24 mouse cellular contexts compared by ENCODE assay signal in the genomic region with DNA sequence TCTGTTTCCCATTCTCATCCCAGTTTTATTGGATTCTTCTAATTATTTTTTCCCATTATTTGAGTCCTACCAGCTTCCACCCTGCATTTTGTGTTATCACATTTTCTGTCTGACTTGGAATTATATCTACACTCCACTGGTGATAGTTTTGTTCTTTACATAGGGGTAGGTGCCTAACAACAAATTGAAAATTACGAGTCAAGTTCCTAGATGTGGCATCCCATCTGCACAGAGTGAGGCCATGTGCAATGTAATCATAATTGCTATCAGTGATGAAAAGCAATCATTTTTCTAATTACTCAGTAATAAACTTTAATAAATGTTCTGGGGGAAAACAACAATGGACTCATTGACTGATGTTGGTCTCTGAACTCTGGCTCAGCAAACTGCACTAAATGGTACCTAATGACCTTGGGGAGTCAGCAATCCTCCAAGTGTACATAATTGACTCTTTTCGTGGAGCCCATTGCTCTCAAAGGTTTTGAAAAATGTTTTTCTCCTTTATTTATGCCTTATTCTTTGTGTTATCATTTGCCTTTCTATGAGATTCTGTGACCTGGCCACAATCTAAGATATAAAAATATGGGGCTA.
DNase-seq lines count a peak whose midpoint lies in the region; ATAC-seq lines count a peak whose summit lies in the region.
"Had no signal": no experiment of that assay in that cellular context is flagged by ENCODE, and none has a peak within 500 bp of the region (broad histone marks: within the 10 kb centered on the region; RNA-seq: fewer than 3 reads in every experiment).

No protein-coding gene starts in this region.

- 61% methylated on average over 2 of the region's 2 CpGs for WGBS in hindbrain, embryonic 14.5 days
- 84% methylated on average over 2 of the region's 2 CpGs for WGBS in hindbrain, embryonic 10.5 days
- 50% methylated on average over 2 of the region's 2 CpGs for WGBS in neural tube, embryonic 13.5 days
- WGBS in limb, embryonic 12.5 days, result 42% methylated on average over 2 of the region's 2 CpGs
- 44% methylated on average over 2 of the region's 2 CpGs for WGBS in neural tube, embryonic 15.5 days
- 84% methylated on average over 2 of the region's 2 CpGs for WGBS in midbrain, embryonic 11.5 days

- no peak overlapping the region for H3K4me2 ChIP-seq in hindbrain, embryonic 14.5 days (replicated peaks)
- no peak overlapping the region for H3K4me2 ChIP-seq in neural tube, embryonic 13.5 days
- no peak overlapping the region for H3K4me2 ChIP-seq in limb, embryonic 12.5 days
- H3K4me2 ChIP-seq in neural tube, embryonic 15.5 days, result no peak overlapping the region
- no peak overlapping the region for H3K4me2 ChIP-seq in midbrain, embryonic 11.5 days
- H3K4me2 ChIP-seq: embryonic facial prominence, embryonic 13.5 days; embryonic facial prominence, embryonic 15.5 days; forebrain, embryonic 12.5 days had no signal

- no peak overlapping the region for H3K4me3 ChIP-seq in hindbrain, embryonic 14.5 days (replicated peaks; ENCODE audit: low read length)
- H3K4me3 ChIP-seq in hindbrain, embryonic 10.5 days, result no peak overlapping the region
- no peak overlapping the region for H3K4me3 ChIP-seq in neural tube, embryonic 13.5 days
- no peak overlapping the region for H3K4me3 ChIP-seq in limb, embryonic 12.5 days (replicated peaks)
- no peak overlapping the region for H3K4me3 ChIP-seq in neural tube, embryonic 15.5 days (replicated peaks)
- H3K4me3 ChIP-seq in midbrain, embryonic 11.5 days (ENCODE audit: low read depth, low read length), result no peak overlapping the region
- H3K4me3 ChIP-seq: embryonic facial prominence, embryonic 13.5 days; embryonic facial prominence, embryonic 15.5 days; erythroblast, embryonic 14.5 days; forebrain, embryonic 10.5 days; forebrain, embryonic 12.5 days had no signal

- peak; percentile 53; the same call in 1 of the 2 replicates for ATAC-seq in hindbrain, embryonic 14.5 days (ENCODE audit: low FRiP score)
- peak; percentile 67; the same call in 1 of the 2 replicates for ATAC-seq in neural tube, embryonic 13.5 days (ENCODE audit: low read depth)
- no peak for ATAC-seq in limb, embryonic 12.5 days (ENCODE audit: insufficient number of reproducible peaks, insufficient read depth, low FRiP score, low TSS enrichment, low read depth)
- peak; percentile 59; the same call in 1 of the 2 replicates for ATAC-seq in neural tube, embryonic 15.5 days (ENCODE audit: low FRiP score)
- ATAC-seq in midbrain, embryonic 11.5 days (ENCODE audit: low FRiP score), result no peak
- ATAC-seq: forebrain, embryonic 14.5 days had no signal

- H3K9me3 ChIP-seq in hindbrain, embryonic 14.5 days (ENCODE audit: control insufficient read depth, low read length), result no peaks in the 10 kb centered on the region
- no peaks in the 10 kb centered on the region for H3K9me3 ChIP-seq in hindbrain, embryonic 10.5 days
- H3K9me3 ChIP-seq in neural tube, embryonic 13.5 days, result no peaks in the 10 kb centered on the region
- H3K9me3 ChIP-seq in limb, embryonic 12.5 days, result no peaks in the 10 kb centered on the region
- H3K9me3 ChIP-seq in neural tube, embryonic 15.5 days (replicated peaks), result no peaks in the 10 kb centered on the region
- no peaks in the 10 kb centered on the region for H3K9me3 ChIP-seq in midbrain, embryonic 11.5 days (ENCODE audit: control insufficient read depth, low read length)
- H3K9me3 ChIP-seq: embryonic facial prominence, embryonic 13.5 days; embryonic facial prominence, embryonic 15.5 days; forebrain, embryonic 10.5 days; forebrain, embryonic 12.5 days had no signal

- no peak for DNase-seq in hindbrain, embryonic 14.5 days (ENCODE audit: low spot score)
- DNase-seq in hindbrain, embryonic 10.5 days (ENCODE audit: low spot score), result no peak
- DNase-seq in neural tube, embryonic 10.5 days (ENCODE audit: extremely low spot score, low spot score), result no peak
- no peak for DNase-seq in midbrain, embryonic 11.5 days (ENCODE audit: low spot score, missing footprints)
- DNase-seq in layer of hippocampus, adult 18-20 months (ENCODE audit: low spot score in 2 of 2), result no peak
- DNase-seq: adrenal gland, adult 2 months; adrenal gland, postnatal 10 days; adrenal gland, postnatal 25 days; cerebellum, adult 11 months; cerebellum, adult 18-20 months; cerebellum, adult 8-10 months; cerebellum, adult 9-11 months; cerebellum, postnatal 14 days; cerebellum, postnatal 36 days; embryo, embryonic 11 days had no signal

- H3K27ac ChIP-seq in hindbrain, embryonic 14.5 days, result no peak overlapping the region
- no peak overlapping the region for H3K27ac ChIP-seq in hindbrain, embryonic 10.5 days
- H3K27ac ChIP-seq in neural tube, embryonic 13.5 days (replicated peaks), result no peak overlapping the region
- H3K27ac ChIP-seq in limb, embryonic 12.5 days, result 0 out of 2 replicates have a peak overlapping the region, but pooled peaks have one; percentile 7
- H3K27ac ChIP-seq in neural tube, embryonic 15.5 days (replicated peaks), result no peak overlapping the region
- H3K27ac ChIP-seq in midbrain, embryonic 11.5 days (ENCODE audit: low read depth, low read length), result no peak overlapping the region
- H3K27ac ChIP-seq: embryonic facial prominence, embryonic 13.5 days; embryonic facial prominence, embryonic 15.5 days; forebrain, embryonic 10.5 days; forebrain, embryonic 12.5 days had no signal

- no peaks in the 10 kb centered on the region for H3K27me3 ChIP-seq in hindbrain, embryonic 14.5 days (ENCODE audit: control insufficient read depth, insufficient read depth, low read length)
- no peaks in the 10 kb centered on the region for H3K27me3 ChIP-seq in hindbrain, embryonic 10.5 days (ENCODE audit: insufficient read depth, poor library complexity, severe bottlenecking)
- no peaks in the 10 kb centered on the region for H3K27me3 ChIP-seq in neural tube, embryonic 13.5 days
- no peaks in the 10 kb centered on the region for H3K27me3 ChIP-seq in limb, embryonic 12.5 days
- H3K27me3 ChIP-seq in neural tube, embryonic 15.5 days (replicated peaks), result no peaks in the 10 kb centered on the region
- no peaks in the 10 kb centered on the region for H3K27me3 ChIP-seq in midbrain, embryonic 11.5 days (ENCODE audit: control insufficient read depth, insufficient read depth, low read length)
- H3K27me3 ChIP-seq: embryonic facial prominence, embryonic 13.5 days; embryonic facial prominence, embryonic 15.5 days; forebrain, embryonic 12.5 days had no signal

- H3K4me1 ChIP-seq in hindbrain, embryonic 14.5 days (replicated peaks; ENCODE audit: control insufficient read depth, insufficient read depth, low read length), result no peaks in the 10 kb centered on the region
- no peaks in the 10 kb centered on the region for H3K4me1 ChIP-seq in hindbrain, embryonic 10.5 days (replicated peaks)
- H3K4me1 ChIP-seq in neural tube, embryonic 13.5 days (replicated peaks), result no peaks in the 10 kb centered on the region
- H3K4me1 ChIP-seq in limb, embryonic 12.5 days (replicated peaks), result peaks cover 7% of the 10 kb centered on the region; the same call in 1 of the 2 replicates
- no peaks in the 10 kb centered on the region for H3K4me1 ChIP-seq in neural tube, embryonic 15.5 days
- H3K4me1 ChIP-seq in midbrain, embryonic 11.5 days (ENCODE audit: control insufficient read depth, insufficient read depth, low read length), result no peaks in the 10 kb centered on the region
- H3K4me1 ChIP-seq: embryonic facial prominence, embryonic 13.5 days; embryonic facial prominence, embryonic 15.5 days; forebrain, embryonic 10.5 days; forebrain, embryonic 12.5 days had no signal

- H3K36me3 ChIP-seq in hindbrain, embryonic 14.5 days (replicated peaks; ENCODE audit: control insufficient read depth, insufficient read depth), result no peaks in the 10 kb centered on the region
- H3K36me3 ChIP-seq in hindbrain, embryonic 10.5 days, result no peaks in the 10 kb centered on the region
- no peaks in the 10 kb centered on the region for H3K36me3 ChIP-seq in neural tube, embryonic 13.5 days
- H3K36me3 ChIP-seq in limb, embryonic 12.5 days, result no peaks in the 10 kb centered on the region
- no peaks in the 10 kb centered on the region for H3K36me3 ChIP-seq in neural tube, embryonic 15.5 days
- no peaks in the 10 kb centered on the region for H3K36me3 ChIP-seq in midbrain, embryonic 11.5 days (ENCODE audit: control insufficient read depth, insufficient read depth, low read length)
- H3K36me3 ChIP-seq: embryonic facial prominence, embryonic 13.5 days; embryonic facial prominence, embryonic 15.5 days; forebrain, embryonic 10.5 days; forebrain, embryonic 12.5 days had no signal

- H3K9ac ChIP-seq in hindbrain, embryonic 14.5 days, result no peak overlapping the region
- H3K9ac ChIP-seq in neural tube, embryonic 13.5 days, result no peak overlapping the region
- no peak overlapping the region for H3K9ac ChIP-seq in limb, embryonic 12.5 days (replicated peaks)
- no peak overlapping the region for H3K9ac ChIP-seq in neural tube, embryonic 15.5 days (replicated peaks)
- no peak overlapping the region for H3K9ac ChIP-seq in midbrain, embryonic 11.5 days (ENCODE audit: low read length)
- H3K9ac ChIP-seq: embryonic facial prominence, embryonic 13.5 days; embryonic facial prominence, embryonic 15.5 days; forebrain, embryonic 12.5 days had no signal

Comparison
In these comparisons a context has a peak if more than half of its experiments do, and no peak if none do; other contexts are left out.
1. ATAC-seq: peak in hindbrain, embryonic 14.5 days (single experiment), neural tube, embryonic 13.5 days (single experiment) and neural tube, embryonic 15.5 days (single experiment); none in limb, embryonic 12.5 days (single experiment) and midbrain, embryonic 11.5 days (single experiment).